Mouse (Mus musculus): Measurements from ENCODE around the gene Csf2rb2.
"Not testable (repeated sequence)": the region's sequence is repeated elsewhere in the genome, so short reads cannot be mapped to it uniquely, and the experiment has no call there.

The Csf2rb2 gene

DNA sequence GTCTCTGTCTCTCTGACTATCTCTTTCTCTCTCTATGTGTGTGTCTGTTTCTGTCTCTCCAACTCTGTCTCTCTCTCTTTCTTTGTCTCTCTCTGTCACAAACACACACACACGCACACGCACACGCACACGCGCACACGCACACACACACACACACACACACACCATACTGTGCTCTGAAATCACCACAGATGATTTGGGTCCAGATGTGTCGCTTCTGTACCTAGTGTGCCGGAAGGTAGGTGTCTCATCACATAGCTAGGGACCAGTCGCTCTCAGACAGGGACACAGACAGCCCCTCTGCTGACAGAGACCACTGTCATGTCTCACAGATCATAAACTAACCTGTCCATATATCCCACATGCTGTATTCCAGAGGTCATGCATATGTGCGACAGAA is 21.2 kb upstream of the Csf2rb2 start:
- Histone ChIP-seq H3K27me3 (ENCODE audit: control insufficient read depth, insufficient read depth, low read length, poor library complexity, severe bottlenecking) (no peaks in the 10 kb centered on the region), H3K36me3 (ENCODE audit: control insufficient read depth, insufficient read depth, low read length, poor library complexity, severe bottlenecking) (no peaks in the 10 kb centered on the region)
- no peak for DNase-seq (ENCODE audit: low read depth, low spot score)

- Histone ChIP-seq H3K27me3 (ENCODE audit: control insufficient read depth, insufficient read depth, low read length, poor library complexity, severe bottlenecking) (no peaks in the 10 kb centered on the region), H3K36me3 (ENCODE audit: control insufficient read depth, insufficient read depth, low read length, poor library complexity, severe bottlenecking) (no peaks in the 10 kb centered on the region)
- DNase-seq (ENCODE audit: low read depth, low spot score): peak; percentile 47
Observed at GRCm38 (mm10) chr15:78325671-78326339, 20.3 kb upstream of the Csf2rb2 start, which contains the start of gene Csf2rb. Gene Csf2rb, plus strand, starts transcription at chr15:78325752.

DNA sequence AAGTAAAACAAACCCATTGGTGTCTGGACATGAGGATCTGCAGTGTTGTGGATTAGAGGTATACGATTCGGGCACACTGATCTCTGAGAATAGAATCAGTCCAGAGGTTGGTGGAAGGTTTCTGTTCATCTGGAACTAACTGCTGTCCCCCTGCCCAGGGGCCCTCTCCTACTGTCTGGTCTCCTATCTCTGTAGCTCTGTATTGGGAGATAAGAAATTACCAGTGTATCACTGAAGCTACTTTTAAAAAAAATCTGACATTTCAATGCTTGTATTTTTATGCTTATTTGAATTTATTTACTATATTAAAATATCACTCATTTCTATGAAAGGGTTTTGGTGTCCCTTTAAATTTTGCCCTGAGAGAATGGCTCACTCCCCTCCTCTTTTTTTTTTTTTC is 18.8 kb upstream of the Csf2rb2 start:
- no peaks in the 10 kb centered on the region for H3K27me3 ChIP-seq (ENCODE audit: control insufficient read depth, insufficient read depth, low read length, poor library complexity, severe bottlenecking)
- no peaks in the 10 kb centered on the region for H3K36me3 ChIP-seq (ENCODE audit: control insufficient read depth, insufficient read depth, low read length, poor library complexity, severe bottlenecking)
- DNase-seq (ENCODE audit: low read depth, low spot score): no peak

GRCm38 (mm10) chr15:78323366-78323765 is 17.8 kb upstream of the Csf2rb2 start:
- DNase-seq (ENCODE audit: low read depth, low spot score): no peak
- H3K36me3 ChIP-seq (ENCODE audit: control insufficient read depth, insufficient read depth, low read length, poor library complexity, severe bottlenecking): no peaks in the 10 kb centered on the region

DNA sequence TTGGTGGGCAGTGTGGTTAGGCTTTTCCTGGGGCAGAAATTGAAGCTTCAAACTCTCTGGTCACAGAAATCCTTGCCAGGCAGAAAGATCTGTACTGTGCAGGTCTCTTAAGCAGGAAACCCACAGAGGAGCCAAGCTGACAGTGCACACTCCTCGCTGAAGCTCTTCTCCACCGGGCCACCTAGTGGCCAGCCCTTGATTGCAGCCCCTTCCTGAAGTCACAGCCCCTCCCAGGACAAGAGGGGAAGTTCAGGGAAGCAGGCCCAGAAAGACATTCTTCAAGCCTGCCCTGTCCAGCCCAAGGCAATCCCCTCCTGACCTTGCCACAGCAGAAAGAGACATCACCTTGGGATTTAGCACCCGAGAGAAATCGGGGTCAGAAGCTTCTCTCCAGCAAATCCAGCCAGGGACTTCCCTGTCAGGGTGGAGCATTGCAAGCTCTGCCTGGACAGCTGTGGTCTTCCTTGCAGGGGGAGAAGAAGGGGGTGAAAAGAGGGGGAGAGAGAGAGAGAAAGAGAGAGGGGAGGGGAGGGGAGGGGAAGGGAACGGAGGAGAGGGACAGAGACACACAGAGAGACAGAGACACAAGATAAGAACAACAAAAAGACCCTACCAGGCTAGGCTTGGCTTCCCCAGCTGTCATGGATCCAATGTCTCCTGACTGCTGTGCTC is 15.4 kb upstream of the Csf2rb2 start:
- DNase-seq (ENCODE audit: low read depth, low spot score): peak; percentile 72
- H3K27me3 ChIP-seq (ENCODE audit: control insufficient read depth, insufficient read depth, low read length, poor library complexity, severe bottlenecking): no peaks in the 10 kb centered on the region
- no peaks in the 10 kb centered on the region for H3K36me3 ChIP-seq (ENCODE audit: control insufficient read depth, insufficient read depth, low read length, poor library complexity, severe bottlenecking)

More at GRCm38 (mm10) chr15:78323366-78323765, 17.8 kb upstream of the Csf2rb2 start:
- no peaks in the 10 kb centered on the region for H3K27me3 ChIP-seq (ENCODE audit: control insufficient read depth, insufficient read depth, low read length, poor library complexity, severe bottlenecking)

GRCm38 (mm10) chr15:78318338-78319171 is 13.0 kb upstream of the Csf2rb2 start:
- not testable (repeated sequence) for DNase-seq (ENCODE audit: low read depth, low spot score); H3K27me3 ChIP-seq (ENCODE audit: control insufficient read depth, insufficient read depth, low read length, poor library complexity, severe bottlenecking); H3K36me3 ChIP-seq (ENCODE audit: control insufficient read depth, insufficient read depth, low read length, poor library complexity, severe bottlenecking)

DNA sequence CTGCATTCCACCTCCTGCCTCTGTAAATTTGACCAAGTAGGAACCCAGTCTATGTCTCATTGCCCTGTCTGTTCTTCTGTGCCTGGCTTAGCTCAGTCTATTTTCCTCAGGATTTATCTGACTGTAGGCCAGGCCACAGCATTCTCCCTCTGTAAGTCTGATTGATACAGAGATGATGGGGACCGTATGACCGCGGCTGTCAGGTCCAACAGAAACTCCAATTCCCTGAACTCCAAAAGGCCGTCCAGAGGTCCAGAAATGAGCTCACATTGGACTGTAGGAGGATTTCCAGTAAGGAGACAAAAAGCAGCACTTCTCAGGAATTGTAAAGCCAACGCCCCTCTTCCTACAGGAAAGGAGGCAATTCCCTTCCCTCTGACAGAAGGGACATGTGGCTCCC is 8.1 kb upstream of the Csf2rb2 start:
- not testable (repeated sequence) for DNase-seq (ENCODE audit: low read depth, low spot score); H3K36me3 ChIP-seq (ENCODE audit: control insufficient read depth, insufficient read depth, low read length, poor library complexity, severe bottlenecking); H3K27me3 ChIP-seq (ENCODE audit: control insufficient read depth, insufficient read depth, low read length, poor library complexity, severe bottlenecking)

DNA sequence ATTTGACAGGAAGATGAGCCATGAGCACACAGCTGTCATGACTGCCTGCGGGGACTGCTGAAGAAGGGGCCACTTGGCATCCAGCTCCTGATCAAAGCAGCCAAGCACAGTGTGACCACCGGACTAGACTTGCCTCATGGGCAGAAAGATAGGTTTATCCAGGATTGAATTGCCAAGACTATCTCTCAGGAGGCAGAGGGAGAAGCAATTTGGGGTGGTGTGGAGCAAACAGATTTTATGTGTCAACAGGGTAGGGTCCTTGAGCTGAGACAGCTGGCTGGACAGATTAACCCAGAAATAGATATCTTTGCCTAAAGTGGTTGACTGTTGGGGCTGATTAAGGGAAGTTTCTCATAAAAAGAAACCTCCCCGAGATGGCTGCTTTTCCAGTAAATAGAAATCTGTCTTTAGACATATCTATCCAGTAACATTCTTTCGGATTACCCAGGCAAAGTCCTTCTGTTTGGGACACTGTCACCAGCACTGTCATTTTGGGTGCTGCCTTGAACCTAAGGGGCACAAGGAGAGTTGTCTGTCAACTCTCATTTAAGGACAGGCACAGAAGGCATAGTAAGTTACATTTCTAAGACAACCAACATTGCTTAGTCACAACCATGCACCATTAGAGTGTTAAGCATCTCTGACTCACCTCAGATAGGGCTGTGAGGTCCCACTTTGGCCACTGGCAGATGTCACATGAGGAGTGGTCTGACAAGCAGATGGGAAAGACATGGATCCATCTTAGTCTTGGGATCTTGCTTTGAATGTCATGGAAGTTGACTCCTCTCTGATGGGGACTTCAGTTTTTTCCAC is 7.1 kb upstream of the Csf2rb2 start:
- H3K36me3 ChIP-seq (ENCODE audit: control insufficient read depth, insufficient read depth, low read length, poor library complexity, severe bottlenecking); DNase-seq (ENCODE audit: low read depth, low spot score); H3K27me3 ChIP-seq (ENCODE audit: control insufficient read depth, insufficient read depth, low read length, poor library complexity, severe bottlenecking): not testable (repeated sequence)

GRCm38 (mm10) chr15:78310971-78311370 is 5.5 kb upstream of the Csf2rb2 start:
- Histone ChIP-seq H3K36me3 (ENCODE audit: control insufficient read depth, insufficient read depth, low read length, poor library complexity, severe bottlenecking) (no peaks in the 10 kb centered on the region), H3K27me3 (ENCODE audit: control insufficient read depth, insufficient read depth, low read length, poor library complexity, severe bottlenecking) (no peaks in the 10 kb centered on the region)
- DNase-seq (ENCODE audit: low read depth, low spot score): no peak

GRCm38 (mm10) chr15:78309865-78310264 is 4.3 kb upstream of the Csf2rb2 start:
- H3K36me3 ChIP-seq (ENCODE audit: control insufficient read depth, insufficient read depth, low read length, poor library complexity, severe bottlenecking): no peaks in the 10 kb centered on the region
- no peak for DNase-seq (ENCODE audit: low read depth, low spot score)
- no peaks in the 10 kb centered on the region for H3K27me3 ChIP-seq (ENCODE audit: control insufficient read depth, insufficient read depth, low read length, poor library complexity, severe bottlenecking)

- no peak for DNase-seq (ENCODE audit: low read depth, low spot score)
- H3K36me3 ChIP-seq (ENCODE audit: control insufficient read depth, insufficient read depth, low read length, poor library complexity, severe bottlenecking): no peaks in the 10 kb centered on the region
- H3K27me3 ChIP-seq (ENCODE audit: control insufficient read depth, insufficient read depth, low read length, poor library complexity, severe bottlenecking): no peaks in the 10 kb centered on the region
Observed at GRCm38 (mm10) chr15:78303665-78304233, 1.8 kb downstream of the Csf2rb2 start.

DNA sequence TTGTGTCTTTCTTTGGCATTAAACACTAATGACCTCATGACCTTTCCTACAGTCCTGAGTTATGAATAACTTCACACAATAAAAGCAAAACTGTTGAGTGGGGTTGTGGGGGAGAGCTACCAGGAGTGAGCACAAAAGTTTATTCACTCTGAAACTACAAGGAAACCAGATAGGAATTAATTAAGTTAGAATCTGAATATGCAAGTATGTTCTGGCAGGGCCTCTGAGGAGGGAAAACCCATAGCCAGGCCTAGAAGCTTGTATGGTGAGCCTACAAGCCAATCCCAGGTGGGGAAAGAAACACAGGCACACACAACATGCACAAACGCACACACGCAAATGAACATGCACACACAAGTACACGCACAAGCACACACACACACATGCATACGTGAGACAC is 2.8 kb downstream of the Csf2rb2 start:
- no peaks in the 10 kb centered on the region for H3K27me3 ChIP-seq (ENCODE audit: control insufficient read depth, insufficient read depth, low read length, poor library complexity, severe bottlenecking)
- no peak for DNase-seq (ENCODE audit: low read depth, low spot score)
- H3K36me3 ChIP-seq (ENCODE audit: control insufficient read depth, insufficient read depth, low read length, poor library complexity, severe bottlenecking): no peaks in the 10 kb centered on the region

DNA sequence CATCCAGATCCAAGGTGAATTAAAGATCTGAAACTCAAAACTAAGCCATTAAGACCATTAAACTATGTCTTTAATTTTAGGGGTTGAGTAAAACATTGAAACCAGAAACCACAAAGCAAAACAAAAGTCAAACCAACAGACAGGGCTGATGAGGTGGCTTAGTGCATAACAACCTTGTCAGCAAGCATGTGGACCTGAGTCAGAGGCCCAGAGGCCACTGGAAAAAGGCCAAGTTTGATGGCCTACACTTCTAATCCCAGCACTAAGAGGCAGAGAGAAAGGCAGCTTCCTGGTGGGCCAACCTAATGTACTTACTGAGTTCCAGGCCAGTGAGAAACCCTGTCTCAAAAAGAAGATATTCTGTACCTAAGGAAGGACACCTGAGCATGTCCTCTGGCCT is 4.7 kb downstream of the Csf2rb2 start:
- DNase-seq (ENCODE audit: low read depth, low spot score): no peak
- H3K36me3 ChIP-seq (ENCODE audit: control insufficient read depth, insufficient read depth, low read length, poor library complexity, severe bottlenecking): no peaks in the 10 kb centered on the region
- H3K27me3 ChIP-seq (ENCODE audit: control insufficient read depth, insufficient read depth, low read length, poor library complexity, severe bottlenecking): no peaks in the 10 kb centered on the region

- Histone ChIP-seq H3K36me3 (ENCODE audit: control insufficient read depth, insufficient read depth, low read length, poor library complexity, severe bottlenecking) (no peaks in the 10 kb centered on the region), H3K27me3 (ENCODE audit: control insufficient read depth, insufficient read depth, low read length, poor library complexity, severe bottlenecking) (no peaks in the 10 kb centered on the region)
- DNase-seq (ENCODE audit: low read depth, low spot score): no peak
Observed at GRCm38 (mm10) chr15:78299641-78300040, 5.9 kb downstream of the Csf2rb2 start.

Measured in splenic B cell, adult 2 months (primary cell).